Mouse (Mus musculus): ENCODE results near the gene Gm47995.

GRCm38 (mm10) chr1:151214862-151215261, 16.6 kb downstream of the Gm47995 start:
- TF ChIP-seq CTCF (IDR thresholded peaks at IDR 0.05; ENCODE audit: control insufficient read depth, insufficient read depth, insufficient replicate concordance, low read depth, low read length) (no peak), POLR2A (IDR thresholded peaks at IDR 0.05; ENCODE audit: control insufficient read depth, low read depth, low read length) (no peak)
